Mouse (Mus musculus) frontal cortex, postnatal 25 days (tissue): Measurements from ENCODE around the gene Gm572.

Experiments used
- DNase-seq, 2 experiments: peaks; one replicate each; pipeline ENCODE4 v3.0.0; 2022; ENCODE audit warnings: low spot score in 2 of 2

The Gm572 gene

DNA sequence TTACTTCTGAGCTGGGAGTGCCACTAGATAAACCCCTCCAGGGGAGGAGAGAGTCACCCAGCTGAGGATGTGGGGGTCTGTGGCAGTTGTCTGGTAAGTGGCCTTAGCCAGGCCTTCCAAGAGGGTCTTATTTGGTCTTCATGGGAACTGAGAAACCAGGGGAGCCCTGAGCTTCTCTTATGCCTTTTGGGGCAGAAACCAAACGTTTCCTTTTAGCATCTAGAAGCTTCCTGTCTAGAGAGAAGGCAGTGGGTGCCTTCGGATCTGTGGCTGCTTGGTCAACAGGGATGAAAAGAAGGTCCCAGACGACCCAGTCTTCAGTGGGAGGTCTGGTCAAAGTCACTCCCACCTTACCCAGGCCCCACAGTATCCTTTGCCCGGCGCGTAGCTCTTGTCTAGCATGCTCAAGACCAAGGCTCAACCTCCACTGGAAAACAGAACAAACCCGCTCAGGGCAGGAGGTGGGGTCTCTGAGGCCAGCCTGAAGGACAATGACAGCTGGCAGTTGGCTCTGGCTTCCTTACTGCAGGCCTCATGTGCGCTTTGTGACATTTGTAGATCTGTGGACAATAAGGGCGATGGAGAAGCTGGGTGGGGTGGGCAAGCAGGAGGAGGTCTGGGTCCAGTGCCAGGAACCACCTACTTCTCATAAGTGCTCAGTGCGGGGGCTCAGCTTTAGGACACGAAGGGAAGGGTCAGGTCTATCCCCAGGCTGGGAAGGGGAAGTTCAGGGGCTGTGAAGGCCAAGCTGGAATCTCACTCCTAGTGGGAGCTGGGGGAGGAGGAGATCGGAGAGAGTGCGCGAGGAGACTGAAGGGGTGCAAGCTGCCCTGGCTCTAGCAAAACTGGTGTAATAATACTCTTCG, at the start of gene Gm572:
Gene Gm572 (plus strand): TSS at position 27 of the 866 bp plus-strand sequence.
- no peak for DNase-seq

DNA sequence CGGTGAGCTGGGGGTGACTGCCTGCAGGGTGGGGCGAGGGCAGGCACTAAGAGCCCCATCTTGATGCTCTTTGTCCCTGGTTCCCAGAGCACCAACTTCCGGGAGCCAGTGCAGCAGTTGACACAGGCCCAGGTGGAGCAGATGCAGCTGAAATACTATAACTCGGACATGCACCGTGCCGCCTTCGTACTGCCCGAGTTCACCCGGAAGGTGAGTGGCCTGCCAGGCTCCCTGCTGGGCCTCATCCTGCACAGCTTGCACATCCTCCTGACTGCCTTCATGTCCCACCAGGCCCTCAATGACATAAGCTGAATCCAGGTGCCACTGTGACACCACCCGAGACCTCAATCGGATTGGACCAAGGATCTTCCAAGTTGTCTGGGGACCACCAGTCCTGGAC, 49.1 kb upstream of the Gm572 start:
- DNase-seq = no peak

DNA sequence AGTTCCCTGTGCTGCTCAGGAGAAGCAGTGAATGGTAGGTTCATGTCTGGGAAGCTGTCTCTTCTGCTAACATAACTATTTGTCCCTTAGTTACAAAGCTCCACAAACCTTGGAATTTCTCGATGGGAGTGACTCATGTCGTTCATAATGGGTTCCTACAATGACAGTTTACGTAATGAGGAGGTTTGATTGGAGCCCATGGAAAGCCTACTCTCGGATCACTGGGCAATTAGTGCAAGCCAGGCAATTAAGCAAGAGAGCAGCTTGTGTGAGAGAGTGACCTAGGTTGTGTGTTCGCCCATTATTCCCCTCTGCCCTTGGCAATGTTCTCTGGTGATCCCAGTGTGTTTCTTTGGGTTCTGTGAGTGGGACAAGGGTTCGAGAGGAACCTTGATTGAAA, 47.2 kb upstream of the Gm572 start:
- DNase-seq = no peak

DNA sequence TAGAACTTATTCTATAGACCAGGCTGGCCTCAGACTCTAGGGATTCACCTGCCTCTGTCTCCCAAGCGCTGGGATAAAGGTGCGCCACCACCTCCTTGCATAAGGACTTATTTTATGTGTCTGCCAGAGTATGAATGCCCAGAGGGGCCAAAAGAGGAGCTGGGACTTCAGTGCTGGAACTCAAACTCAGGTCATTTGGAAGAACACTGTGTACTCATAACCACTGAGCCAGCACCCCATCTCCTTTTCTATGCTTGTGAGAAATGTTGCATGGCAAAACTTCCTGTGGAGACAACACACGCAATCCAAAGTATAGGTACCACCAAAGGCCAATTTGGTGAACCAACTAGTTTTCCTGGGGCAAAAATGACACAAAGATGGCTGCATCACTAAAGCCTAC, 46.4 kb upstream of the Gm572 start:
- DNase-seq = no peak

DNA sequence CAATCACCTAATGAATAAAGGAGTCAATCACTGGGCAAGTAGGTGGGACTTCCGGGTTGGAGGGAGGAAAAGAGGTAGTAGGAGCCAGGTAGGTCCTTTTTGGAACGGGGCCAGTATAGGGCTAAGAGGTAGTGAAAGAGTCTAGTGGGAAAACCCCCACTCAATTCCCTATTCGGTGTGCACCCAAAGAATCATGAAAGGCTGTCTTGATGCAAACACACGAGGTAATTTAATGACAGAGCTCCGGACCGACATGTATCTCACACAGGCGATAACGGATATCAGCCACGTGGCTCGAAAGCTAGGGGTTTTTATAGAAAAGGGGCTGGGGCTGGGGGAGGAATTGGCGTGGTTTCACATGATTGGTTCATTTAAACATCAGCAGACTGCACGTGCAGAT, 44.3 kb upstream of the Gm572 start:
- no peak for DNase-seq

DNA sequence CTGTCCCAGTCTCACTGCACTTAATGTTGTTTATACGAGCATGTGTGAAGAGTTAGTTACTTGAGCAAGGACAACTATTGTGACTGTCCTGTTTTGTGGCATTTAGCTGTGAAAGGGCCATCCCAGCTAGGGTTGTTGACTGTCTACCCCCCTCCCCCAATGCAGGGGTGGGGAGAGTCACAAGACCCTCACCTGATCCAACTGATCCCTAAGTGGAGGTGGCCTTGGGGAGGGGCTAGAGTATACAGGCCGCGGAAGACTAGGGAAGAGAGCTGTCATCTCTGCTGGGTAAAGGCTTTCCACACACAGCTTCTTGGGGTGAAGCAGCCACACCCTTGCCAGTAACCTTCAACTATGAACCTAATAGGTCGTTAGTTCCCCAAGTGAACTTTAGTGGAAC, 42.8 kb upstream of the Gm572 start:
- no peak for DNase-seq

GRCm38 (mm10) chr4:148601871-148602270, 41.2 kb upstream of the Gm572 start:
- DNase-seq = no peak

DNA sequence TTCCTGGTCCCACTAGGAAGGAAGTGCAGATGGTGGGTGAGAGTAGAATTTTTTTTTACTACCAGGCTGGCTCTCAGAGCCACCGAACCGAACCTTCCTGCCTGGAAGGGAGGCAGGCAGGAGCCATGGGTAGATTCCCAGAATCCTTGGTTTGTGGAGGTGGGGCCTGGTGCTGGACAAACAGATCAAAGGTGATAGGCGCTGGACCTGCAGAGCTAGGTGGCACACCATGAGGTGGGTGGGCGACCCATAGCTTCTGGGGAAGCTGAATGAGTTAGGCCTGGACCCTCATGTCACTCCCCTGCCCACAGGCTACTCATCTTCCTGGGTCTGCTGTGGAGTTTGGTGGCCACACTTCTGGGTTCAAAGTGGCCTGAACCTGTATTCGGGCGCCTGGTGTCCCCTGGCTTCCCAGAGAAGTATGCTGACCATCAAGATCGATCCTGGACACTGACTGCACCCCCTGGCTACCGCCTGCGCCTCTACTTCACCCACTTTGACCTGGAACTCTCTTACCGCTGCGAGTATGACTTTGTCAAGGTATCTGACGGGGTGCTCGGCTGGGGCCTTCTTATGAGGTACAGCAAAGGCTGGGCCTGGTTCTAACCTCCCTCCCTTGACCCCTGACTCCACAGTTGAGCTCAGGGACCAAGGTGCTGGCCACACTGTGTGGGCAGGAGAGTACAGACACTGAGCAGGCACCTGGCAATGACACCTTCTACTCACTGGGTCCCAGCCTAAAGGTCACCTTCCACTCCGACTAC, 40.6 kb upstream of the Gm572 start, which contains the start of gene Masp2:
Gene Masp2 (plus strand): TSS at position 198 of the 764 bp plus-strand sequence.
- DNase-seq = no peak

DNA sequence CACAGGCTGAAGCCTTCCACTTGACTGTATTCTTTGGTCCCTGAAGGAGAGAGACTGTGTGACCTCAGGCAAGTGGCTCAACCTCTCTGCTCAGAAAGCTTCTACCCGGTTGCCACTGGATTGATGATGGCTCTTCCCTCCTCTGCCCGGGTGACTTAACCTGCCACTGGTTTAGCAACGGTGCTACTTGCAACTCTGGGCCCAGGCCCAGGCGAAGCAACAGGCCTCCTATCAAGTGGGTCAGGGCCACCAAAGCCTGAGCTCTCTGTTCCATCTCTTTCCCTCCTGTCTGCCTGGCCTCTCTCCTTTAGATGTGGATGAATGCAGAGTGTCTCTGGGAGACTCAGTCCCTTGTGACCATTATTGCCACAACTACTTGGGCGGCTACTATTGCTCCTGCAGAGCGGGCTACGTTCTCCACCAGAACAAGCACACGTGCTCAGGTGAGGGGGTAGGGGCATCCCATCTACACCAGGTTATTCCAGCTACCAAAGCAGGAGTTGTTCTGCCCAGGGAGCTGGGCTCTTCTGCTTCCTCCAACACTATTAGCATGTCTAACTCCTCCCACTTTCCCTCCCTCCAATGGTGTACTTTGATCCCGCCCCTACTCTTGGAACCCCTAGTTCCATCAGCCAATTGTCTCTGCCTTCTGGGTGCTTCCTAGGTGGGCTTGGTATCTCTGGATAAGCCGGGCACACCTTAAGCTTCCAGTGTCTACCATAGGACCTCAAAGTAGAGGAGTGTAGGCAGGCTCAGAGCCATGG, 39.6 kb upstream of the Gm572 start:
- peak in 1 of 2 experiments; percentile 26 for DNase-seq

DNA sequence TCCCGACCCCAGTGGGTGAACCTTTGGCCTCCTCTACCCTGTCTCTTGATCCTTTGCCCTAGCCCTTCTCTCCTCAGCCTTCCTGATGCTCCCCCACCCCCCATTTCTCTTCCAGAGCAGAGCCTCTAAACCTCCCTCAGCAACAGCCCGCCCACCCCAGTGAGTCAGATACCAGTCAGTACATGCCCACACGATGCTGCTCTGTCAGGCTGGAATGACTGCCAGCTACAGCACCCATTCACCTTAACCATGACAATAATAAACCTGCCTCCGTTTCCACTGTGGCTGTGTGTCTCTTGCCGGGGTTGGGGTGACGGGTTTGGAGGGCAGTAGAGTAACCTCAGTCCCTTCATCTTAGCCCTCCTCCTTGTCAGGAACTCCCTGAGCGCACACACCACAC, 39.0 kb upstream of the Gm572 start:
- peak; percentile 35 to 41 for DNase-seq

- peak; percentile 44 to 64 for DNase-seq
These were observed 38.5 kb upstream of the Gm572 start for GRCm38 (mm10) chr4:148604541-148605165.

- DNase-seq = peak; percentile 57 to 70
These were observed 35.4 kb upstream of the Gm572 start for GRCm38 (mm10) chr4:148607758-148608157.

- no peak for DNase-seq
These were observed 33.3 kb upstream of the Gm572 start for GRCm38 (mm10) chr4:148609805-148610204.

- no peak for DNase-seq
These were observed 32.3 kb upstream of the Gm572 start for GRCm38 (mm10) chr4:148610631-148611364.

DNA sequence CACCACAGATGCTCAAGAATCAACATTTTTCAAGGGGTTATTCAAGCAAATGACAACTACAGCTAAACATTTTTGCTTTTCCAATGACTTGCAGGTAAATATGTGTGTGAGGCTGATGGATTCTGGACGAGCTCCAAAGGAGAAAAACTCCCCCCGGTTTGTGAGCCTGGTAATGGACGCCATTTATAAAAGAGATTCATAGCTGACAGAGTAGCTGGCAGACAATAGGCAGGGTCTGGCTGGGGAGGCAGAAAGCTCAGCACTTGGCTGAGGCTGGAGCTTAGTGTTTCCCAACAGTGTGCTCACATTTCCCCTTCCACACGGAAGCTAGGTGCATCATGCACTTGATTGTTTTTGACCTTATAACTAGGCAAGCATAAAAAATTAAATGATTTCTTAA, 30.6 kb upstream of the Gm572 start:
- no peak for DNase-seq

DNA sequence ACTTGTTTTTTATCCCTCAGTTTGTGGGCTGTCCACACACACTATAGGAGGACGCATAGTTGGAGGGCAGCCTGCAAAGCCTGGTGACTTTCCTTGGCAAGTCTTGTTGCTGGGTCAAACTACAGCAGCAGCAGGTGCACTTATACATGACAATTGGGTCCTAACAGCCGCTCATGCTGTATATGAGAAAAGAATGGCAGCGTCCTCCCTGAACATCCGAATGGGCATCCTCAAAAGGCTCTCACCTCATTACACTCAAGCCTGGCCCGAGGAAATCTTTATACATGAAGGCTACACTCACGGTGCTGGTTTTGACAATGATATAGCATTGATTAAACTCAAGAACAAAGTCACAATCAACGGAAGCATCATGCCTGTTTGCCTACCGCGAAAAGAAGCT, 29.4 kb upstream of the Gm572 start:
- DNase-seq = no peak

GRCm38 (mm10) chr4:148619805-148620204, 23.3 kb upstream of the Gm572 start:
- no peak for DNase-seq

DNA sequence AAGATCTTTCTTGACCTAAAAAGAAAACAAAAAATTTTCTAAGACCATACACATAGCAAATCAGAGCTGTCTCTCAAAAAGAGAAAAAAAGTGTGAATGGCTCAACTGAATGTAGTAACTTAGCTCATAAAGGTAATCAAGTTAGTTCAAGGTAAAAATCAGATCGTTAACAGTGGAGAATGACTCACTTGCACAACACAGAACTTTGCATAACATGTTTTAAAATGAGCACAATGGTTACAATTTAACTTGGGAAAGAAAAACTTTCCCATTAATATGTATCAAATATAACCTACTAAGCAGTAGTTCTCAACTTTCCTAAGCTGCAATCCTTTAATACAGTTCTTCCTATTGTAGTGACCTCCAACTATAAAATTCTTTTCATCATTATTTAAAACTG, 22.4 kb upstream of the Gm572 start:
- DNase-seq = no peak

DNA sequence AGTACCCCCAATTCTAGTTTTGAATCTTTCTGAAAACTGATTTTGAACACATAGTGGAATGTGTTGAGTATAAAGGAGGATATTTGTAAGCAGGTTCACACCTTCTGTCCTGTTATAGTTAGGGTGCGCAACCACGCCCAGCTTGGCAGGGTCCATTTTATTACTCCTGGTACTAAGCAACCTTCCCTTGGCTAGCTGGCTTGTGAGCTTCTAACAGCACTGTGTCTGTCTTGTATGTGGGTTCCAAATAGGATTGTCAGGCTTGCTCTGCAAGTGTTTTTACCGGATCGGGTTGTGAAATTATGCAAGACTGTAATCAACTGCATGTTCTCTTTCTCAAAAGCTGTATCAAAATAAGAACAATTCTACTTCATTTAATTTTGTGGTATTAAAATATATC, 20.6 kb upstream of the Gm572 start:
- DNase-seq = no peak

DNA sequence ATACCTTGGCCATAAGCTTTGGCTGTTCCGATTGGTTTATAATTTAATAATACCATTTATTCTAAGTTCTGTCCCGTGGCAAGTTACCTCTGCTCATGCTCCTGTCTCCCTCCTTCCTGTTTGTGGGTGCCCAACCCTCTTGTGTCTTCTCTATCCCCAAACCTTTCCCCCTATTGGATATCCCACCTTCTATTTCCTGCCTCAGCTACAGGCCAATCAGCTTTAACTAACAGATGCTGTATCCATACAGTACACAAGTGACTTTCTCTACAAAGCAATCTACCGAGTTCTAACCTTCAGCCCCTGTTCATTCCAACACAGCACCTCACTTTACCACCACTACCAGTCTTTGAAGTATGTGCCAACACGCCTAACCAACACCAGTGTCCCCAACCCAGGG, 19.5 kb upstream of the Gm572 start:
- DNase-seq = no peak

DNA sequence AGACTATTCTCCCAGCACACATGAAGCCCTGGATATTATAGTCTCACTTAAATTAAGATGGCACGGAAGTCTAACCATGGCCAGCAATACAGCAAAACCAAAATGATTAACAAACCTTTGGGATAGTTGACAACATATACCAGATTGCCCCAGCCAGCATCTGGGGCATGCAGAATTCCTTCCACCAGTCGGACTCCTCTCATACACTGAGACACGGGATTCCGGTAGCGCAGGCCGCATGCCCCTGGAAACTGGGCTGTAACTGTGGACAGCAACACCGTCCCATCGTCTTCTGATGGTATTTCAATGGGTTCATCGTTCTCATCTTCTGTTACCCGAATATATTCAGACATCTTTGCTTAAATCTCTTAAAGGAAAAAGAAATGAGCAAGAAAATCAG, 18.1 kb upstream of the Gm572 start:
- no peak for DNase-seq
